Mouse (Mus musculus) C2C12 (cell line): ENCODE data around the gene Cacna2d1. TPM values are rescaled to one million over a fixed set of nuclear protein-coding genes. Genes with fewer than 3 reads are reported as not detected.

Source experiments
- H3K27me3 ChIP-seq: one replicate; pipeline ENCODE4 v1.6.1; 2011; ENCODE audit not compliant: control insufficient read depth, insufficient read depth, insufficient read length
- H3K36me3 ChIP-seq: one replicate; pipeline ENCODE4 v1.6.1; 2011; ENCODE audit not compliant: control insufficient read depth, insufficient read depth
- H3K4me3 ChIP-seq: one replicate; pipeline ENCODE4 v1.5.1; 2011; ENCODE audit warnings: mild to moderate bottlenecking, control low read depth; ENCODE audit not compliant: poor library complexity, insufficient read depth, severe bottlenecking
- H3K79me2 ChIP-seq: one replicate; pipeline ENCODE4 v1.6.1; 2011; ENCODE audit not compliant: control insufficient read depth, insufficient read depth
- H3K79me3 ChIP-seq: one replicate; pipeline ENCODE4 v1.6.1; 2011; ENCODE audit warnings: low read depth, control low read depth
- H3ac ChIP-seq: one replicate; pipeline ENCODE3; 2011; ENCODE audit warnings: low read depth; ENCODE audit not compliant: control insufficient read depth, insufficient read length
- CEBPB ChIP-seq: IDR thresholded peaks from one replicate; pipeline ENCODE4 v1.6.1; 2011; ENCODE audit warnings: low read depth, mild to moderate bottlenecking, control low read depth, moderate library complexity
- CTCF ChIP-seq: IDR thresholded peaks from one replicate; pipeline ENCODE4 v1.5.1; 2011; ENCODE audit not compliant: control insufficient read depth, insufficient read depth, insufficient read length
- FOSL1 ChIP-seq: IDR thresholded peaks from one replicate; pipeline ENCODE4 v1.8.0; 2011; ENCODE audit warnings: mild to moderate bottlenecking, low read length; ENCODE audit not compliant: poor library complexity, insufficient read depth, severe bottlenecking
- MAX ChIP-seq: IDR thresholded peaks from one replicate; pipeline ENCODE4 v1.6.1; 2011; ENCODE audit warnings: mild to moderate bottlenecking, control low read depth
- MYOD1 ChIP-seq: IDR thresholded peaks from one replicate; pipeline ENCODE4 v1.6.1; 2011; ENCODE audit warnings: low read depth; ENCODE audit not compliant: control insufficient read depth, insufficient read length
- MYOG ChIP-seq: IDR thresholded peaks from one replicate; pipeline ENCODE4 v1.6.1; 2011; ENCODE audit not compliant: control insufficient read depth, insufficient read length; ENCODE audit errors: extremely low read depth
- USF1 ChIP-seq: IDR thresholded peaks from one replicate; pipeline ENCODE4 v1.6.1; 2011; ENCODE audit warnings: low read depth, mild to moderate bottlenecking, control low read depth, moderate library complexity
- polyA plus RNA-seq: library from polyadenylated mRNA; unstranded; fragments of >200 nt; fragmentation: generic; extraction: Trizol; gene quantifications from one replicate; pipeline ENCODE4 v1.2.1, GENCODE M21; 2012; ENCODE audit warnings: missing spikeins

Gene Cacna2d1
- polyA plus RNA-seq, 1 experiment, result 20.4 TPM

GRCm38 (mm10) chr5:15933017-15933416 lies 1.5 kb upstream of the Cacna2d1 start:
- Histone ChIP-seq H3K27me3 (no peaks in the 10 kb centered on the region), H3K79me3 (peaks cover 25% of the 10 kb centered on the region), H3K4me3 (no peak overlapping the region), H3K79me2 (peaks cover 31% of the 10 kb centered on the region), H3K36me3 (no peaks in the 10 kb centered on the region), H3ac (no peak overlapping the region)
- TF ChIP-seq MYOD1 (no peak), CEBPB (no peak), MAX (no peak), MYOG (no peak), FOSL1 (no peak), CTCF (no peak), USF1 (no peak)

- Histone ChIP-seq H3ac (peak overlapping the region; percentile 49), H3K27me3 (no peaks in the 10 kb centered on the region), H3K79me2 (peaks cover 38% of the 10 kb centered on the region), H3K36me3 (no peaks in the 10 kb centered on the region), H3K4me3 (peak overlapping the region; percentile 80), H3K79me3 (peaks cover 33% of the 10 kb centered on the region)
- TF ChIP-seq CEBPB (no peak), MYOG (no peak), FOSL1 (no peak), USF1 (no peak), MYOD1 (no peak), MAX (no peak), CTCF (no peak)
These were observed 713 bp upstream of the Cacna2d1 start for GRCm38 (mm10) chr5:15933581-15934375.

- peak overlapping the region; percentile 96 for H3ac ChIP-seq
- H3K27me3 ChIP-seq, result no peaks in the 10 kb centered on the region
- TF ChIP-seq MAX (no peak), CTCF (no peak)
- H3K4me3 ChIP-seq, result peak overlapping the region; percentile 80
- H3K36me3 ChIP-seq, result peaks cover 5% of the 10 kb centered on the region
- peaks cover 53% of the 10 kb centered on the region for H3K79me2 ChIP-seq
- peaks cover 41% of the 10 kb centered on the region for H3K79me3 ChIP-seq
These were observed 790 bp downstream of the Cacna2d1 start for GRCm38 (mm10) chr5:15935234-15935728.

GRCm38 (mm10) chr5:15935831-15936710 lies 1.6 kb downstream of the Cacna2d1 start:
- Histone ChIP-seq H3ac (peak overlapping the region; percentile 45), H3K36me3 (peaks cover 5% of the 10 kb centered on the region), H3K4me3 (peak overlapping the region; percentile 80), H3K79me2 (peaks cover 59% of the 10 kb centered on the region), H3K27me3 (no peaks in the 10 kb centered on the region), H3K79me3 (peaks cover 47% of the 10 kb centered on the region)
- no peak for TF ChIP-seq CEBPB
- no peak for TF ChIP-seq MYOD1
- TF ChIP-seq MAX, result no peak
- no peak for TF ChIP-seq CTCF
- no peak for TF ChIP-seq FOSL1
- TF ChIP-seq USF1, result no peak
- no peak for TF ChIP-seq MYOG

- TF ChIP-seq CTCF (no peak), MYOG (no peak), FOSL1 (no peak), USF1 (no peak), MYOD1 (no peak), MAX (no peak)
- Histone ChIP-seq H3ac (no peak overlapping the region), H3K79me3 (peaks cover 54% of the 10 kb centered on the region), H3K4me3 (no peak overlapping the region), H3K36me3 (peaks cover 18% of the 10 kb centered on the region), H3K79me2 (peaks cover 92% of the 10 kb centered on the region), H3K27me3 (no peaks in the 10 kb centered on the region)
These were observed 6.8 kb downstream of the Cacna2d1 start for GRCm38 (mm10) chr5:15941191-15941725.
